Mouse (Mus musculus) layer of hippocampus, adult 2 months (tissue): ENCODE results near the gene Cfap157. TPM values are rescaled to one million over a fixed set of nuclear protein-coding genes. Genes with fewer than 3 reads are reported as not detected.

ENCODE experiments used
- DNase-seq, 2 experiments: peaks; one replicate each; pipeline ENCODE4 v3.0.0; 2022; ENCODE audit warnings: low spot score in 2 of 2
- H3K27ac ChIP-seq: fragments of 200-600 bp; 2 replicates; pipeline ENCODE4 v1.8.1; 2022
- H3K4me3 ChIP-seq: fragments of 200-600 bp; 2 replicates; pipeline ENCODE4 v1.8.1; 2022; ENCODE audit warnings: mild to moderate bottlenecking
- CTCF ChIP-seq: fragments of 200-600 bp; conservative IDR thresholded peaks from 2 replicates; pipeline ENCODE4 v1.8.1; 2022; ENCODE audit warnings: antibody characterized with exemption, mild to moderate bottlenecking, moderate library complexity
- total RNA-seq, 2 experiments: library from RNA; stranded (reverse); gene quantifications; 2 replicates each; pipeline ENCODE4 v1.2.3; 2021

The Cfap157 gene
- total RNA-seq, 2 experiments from 2014 or later, result 2.0 TPM; not detected in 1

DNA sequence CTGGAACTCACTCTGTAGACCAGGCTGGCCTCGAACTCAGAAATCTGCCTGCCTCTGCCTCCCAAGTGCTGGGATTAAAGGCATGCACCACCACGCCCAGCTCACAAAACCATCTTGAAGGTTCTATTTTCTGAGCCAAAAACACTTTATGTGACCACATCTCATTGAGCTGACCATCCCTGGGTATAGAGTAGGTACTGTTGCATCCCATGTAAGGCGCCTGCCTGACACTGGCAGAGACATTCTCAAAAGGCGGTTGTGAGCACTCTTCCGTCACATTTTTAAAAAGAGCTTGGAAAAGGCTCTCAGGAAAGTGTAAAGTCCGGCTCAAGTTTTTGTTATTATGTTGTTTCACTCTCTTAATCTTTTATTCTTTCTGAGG is 27.6 kb downstream of the Cfap157 start:
- no peak for TF ChIP-seq CTCF
- Histone ChIP-seq H3K4me3 (no peak overlapping the region; the same call in 1 of the 2 replicates), H3K27ac (no peak overlapping the region)
- no peak for DNase-seq

DNA sequence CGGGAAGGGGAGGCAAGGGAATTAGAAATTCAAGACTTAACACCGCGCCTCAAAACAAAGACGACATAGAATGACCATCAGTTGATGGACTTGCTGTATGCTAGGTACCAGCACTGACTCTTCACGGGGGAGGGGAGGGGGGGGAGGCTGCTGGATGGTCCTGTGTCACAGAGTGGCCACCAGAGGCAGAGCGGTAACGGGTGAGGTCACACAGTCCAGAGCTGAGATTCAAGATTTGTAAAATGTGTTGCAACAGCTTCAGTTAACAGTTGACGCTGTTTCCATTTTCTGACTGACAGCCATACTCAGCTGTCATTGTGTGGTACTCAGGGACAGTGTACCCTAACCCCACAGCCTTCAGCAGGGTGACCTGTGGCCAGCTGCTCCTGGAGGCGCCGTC is 32.0 kb downstream of the Cfap157 start:
- TF ChIP-seq CTCF, result no peak
- Histone ChIP-seq H3K4me3 (no peak overlapping the region), H3K27ac (no peak overlapping the region)
- no peak for DNase-seq

DNA sequence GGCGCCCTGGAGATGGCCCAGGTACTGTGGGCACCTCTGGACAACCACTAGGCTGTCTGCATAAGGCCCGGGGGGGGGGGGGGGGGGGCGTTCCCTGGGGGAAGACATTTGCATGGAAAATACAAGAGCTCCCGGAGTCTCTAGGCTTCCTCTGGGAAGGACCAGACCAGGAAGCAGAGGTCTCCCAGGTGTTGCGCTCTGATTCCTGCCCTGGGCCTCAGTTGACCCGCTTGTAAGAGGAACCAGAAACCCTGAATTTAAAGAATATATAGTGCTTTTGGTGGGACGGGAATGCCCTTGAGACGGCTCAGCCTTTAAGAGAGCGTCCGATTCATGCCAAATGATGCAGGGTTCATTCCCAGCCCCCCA is 32.6 kb downstream of the Cfap157 start:
- Histone ChIP-seq H3K4me3 (no peak overlapping the region), H3K27ac (no peak overlapping the region)
- no peak for DNase-seq
- TF ChIP-seq CTCF, result no peak

DNA sequence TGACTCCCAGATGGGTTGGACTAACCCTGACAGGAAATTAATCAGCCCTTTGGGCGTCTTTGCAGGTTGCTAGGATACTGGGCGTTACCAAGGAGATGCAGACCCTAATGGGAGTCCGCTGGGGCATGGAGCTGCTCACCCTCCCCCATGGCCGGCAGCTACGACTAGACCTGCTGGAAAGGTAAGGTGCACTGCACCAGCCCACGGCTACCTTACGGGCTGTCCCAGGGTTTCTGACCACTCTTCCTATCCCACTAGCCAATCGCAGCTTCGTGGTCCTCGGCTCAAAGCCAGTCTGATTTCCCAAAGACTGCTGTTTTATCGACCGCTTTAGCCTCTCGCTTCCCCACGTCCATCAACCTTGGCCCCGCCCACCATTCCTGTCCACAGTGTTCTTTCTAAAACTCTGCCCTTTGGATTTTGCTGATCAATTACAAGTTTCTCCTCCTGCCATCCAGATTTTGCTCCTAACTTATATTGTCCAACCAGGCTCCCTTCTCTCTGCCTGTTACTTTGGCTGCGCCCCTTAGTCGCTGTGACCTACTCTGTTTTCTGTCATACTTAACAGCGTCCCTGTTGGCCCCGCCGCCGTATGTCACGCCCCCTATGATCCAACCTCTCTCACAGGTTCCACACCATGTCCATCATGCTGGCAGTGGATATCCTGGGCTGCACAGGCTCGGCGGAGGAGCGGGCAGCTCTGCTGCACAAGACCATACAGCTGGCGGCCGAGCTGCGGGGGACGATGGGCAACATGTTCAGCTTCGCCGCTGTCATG is 33.2 kb downstream of the Cfap157 start:
- TF ChIP-seq CTCF, result no peak

DNA sequence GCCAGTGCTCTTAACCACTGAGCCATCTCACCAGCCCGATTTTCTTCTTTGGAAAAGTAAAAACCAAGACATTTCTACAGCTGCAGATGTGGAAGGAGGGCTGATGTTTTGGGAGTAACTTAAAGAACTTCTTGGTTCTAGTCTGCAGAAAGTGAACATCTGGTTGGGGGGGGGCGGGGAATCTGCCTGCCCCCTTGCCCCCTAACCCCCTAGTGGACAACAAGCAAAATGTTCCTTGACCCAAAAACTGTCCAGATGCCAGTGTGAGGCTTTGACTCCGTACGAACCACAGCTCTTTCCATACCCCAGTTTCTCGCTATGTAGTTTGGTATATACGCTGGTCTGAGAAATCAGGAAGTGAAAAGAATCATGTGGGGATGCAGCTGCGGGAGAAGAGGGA is 34.0 kb downstream of the Cfap157 start:
- peak; percentile 41 for TF ChIP-seq CTCF
- no peak overlapping the region for H3K4me3 ChIP-seq
- DNase-seq, result no peak
- no peak overlapping the region for H3K27ac ChIP-seq

More for the DNA sequence above, 33.2 kb downstream of the Cfap157 start:
- Histone ChIP-seq H3K4me3 (peak overlapping the region; percentile 13; the same call in 1 of the 2 replicates), H3K27ac (no peak overlapping the region)
- no peak for DNase-seq

DNA sequence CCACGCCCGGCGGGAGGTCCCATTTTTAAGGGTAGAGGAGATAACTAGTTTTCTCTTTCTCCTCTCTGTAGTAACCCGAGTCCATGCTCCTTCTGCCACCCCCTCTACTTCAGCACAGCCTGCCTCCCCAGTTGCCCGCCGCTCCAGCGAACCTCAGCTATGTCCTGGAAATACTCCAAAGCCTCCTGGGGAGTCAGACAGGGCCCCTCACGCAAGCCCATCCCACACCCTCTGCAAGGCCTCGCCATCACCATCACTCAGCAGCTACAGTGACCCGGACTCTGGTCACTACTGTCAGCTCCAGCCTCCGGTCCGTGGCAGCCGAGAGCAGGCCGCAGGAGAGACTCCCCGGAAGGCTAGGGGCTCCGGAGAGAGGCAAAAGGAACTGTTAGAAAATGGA is 35.1 kb downstream of the Cfap157 start:
- no peak for TF ChIP-seq CTCF
- no peak for DNase-seq

DNA sequence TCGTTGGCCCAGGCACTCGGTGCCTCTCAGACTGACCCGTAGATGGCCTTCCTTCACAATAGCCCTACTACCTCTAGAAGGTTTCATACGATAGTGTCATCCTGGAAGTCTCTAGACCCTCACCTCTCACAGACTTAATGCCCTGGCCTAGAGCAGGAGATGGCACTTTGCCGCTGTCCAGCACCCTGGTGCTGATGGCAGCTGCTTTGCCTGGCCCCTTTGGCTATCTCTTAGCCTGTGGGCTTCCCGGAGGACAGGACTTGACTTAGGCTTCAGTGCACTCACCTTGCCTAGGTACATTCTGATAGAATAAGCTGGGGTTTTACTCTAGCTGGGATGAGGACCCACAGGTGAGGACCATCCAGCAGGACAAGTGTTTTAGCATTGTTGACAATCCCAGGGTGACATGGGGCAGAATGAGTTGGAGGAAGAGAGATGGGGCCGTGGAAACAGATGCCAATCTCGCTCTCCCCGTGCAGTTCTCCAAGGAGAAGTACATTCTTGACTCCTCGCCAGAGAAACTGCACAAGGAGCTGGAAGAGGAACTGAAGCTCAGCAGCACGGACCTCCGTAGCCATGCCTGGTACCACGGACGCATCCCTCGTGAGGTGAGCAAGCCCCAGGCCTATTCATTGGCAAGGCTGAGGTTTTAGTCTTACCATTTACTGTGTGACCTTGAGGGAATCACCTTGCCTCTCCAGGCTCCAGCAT is 39.8 kb downstream of the Cfap157 start:
- DNase-seq, result no peak
- Histone ChIP-seq H3K27ac (no peak overlapping the region), H3K4me3 (no peak overlapping the region)
- TF ChIP-seq CTCF, result no peak

More for the DNA sequence above, 35.1 kb downstream of the Cfap157 start:
- Histone ChIP-seq H3K27ac (no peak overlapping the region), H3K4me3 (no peak overlapping the region)

DNA sequence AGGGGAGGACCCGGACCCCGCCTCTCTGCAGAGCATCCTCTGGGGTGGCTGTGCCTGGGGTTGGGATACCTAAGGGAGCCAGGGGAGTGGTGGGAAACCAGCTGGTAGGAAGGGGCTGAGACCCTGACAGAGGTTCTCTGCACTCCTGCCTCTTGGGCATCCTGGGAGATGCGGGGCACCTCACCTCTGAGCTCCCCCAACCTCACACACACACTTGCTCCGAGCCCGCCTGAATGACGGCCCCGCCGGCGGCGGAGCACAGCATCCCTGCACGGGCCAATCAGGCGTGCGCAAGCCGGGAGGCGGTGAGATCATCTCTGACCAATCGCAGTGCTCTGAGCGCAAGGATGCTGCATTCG is 42.1 kb downstream of the Cfap157 start:
- Histone ChIP-seq H3K4me3 (peak overlapping the region; percentile 79), H3K27ac (peak overlapping the region; percentile 88)
- TF ChIP-seq CTCF, result no peak
- DNase-seq, result peak; percentile 85 to 87

DNA sequence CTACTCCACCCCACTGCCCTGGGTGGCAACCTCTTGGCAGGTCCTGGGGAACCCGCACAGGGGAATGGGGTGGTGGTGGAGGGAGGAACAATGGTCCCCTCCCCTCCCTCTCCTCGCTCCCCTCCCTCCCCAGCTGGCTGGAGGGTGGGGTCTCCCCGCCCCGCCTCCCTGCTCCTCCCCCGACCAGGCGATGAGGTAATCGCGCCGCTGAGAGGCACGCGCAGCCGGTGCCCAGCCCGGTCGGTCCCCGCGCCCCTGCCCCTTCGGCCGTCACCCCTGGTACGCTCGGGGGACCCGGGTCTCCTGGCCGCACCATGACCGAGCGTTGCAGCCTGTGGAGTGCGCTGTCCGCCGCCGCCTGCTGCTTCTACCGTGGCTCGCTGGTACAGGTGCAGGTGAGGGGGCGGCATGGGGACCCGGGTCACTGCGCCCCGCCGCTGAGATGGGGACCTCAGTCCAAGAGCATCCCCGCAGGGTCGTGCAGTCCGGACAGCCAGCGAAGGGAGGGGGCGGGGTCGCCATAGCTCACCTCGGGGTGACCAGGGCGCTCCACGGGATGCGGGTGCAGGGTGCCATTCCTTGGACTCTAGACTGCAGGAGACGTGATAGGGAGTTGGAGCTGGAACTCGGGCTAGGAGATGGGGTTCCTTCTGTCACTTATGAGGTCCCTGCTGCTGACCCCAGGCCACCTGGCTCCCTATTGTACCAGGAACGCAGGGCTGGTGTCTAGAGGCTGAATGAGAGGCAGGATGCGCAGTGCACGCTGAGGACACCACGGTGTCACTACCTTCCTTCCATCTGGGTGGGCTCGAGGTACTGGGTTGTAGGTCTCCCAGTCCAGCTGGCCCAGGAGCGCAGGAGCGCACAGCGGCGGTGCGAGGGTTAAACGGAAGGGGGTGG is 42.7 kb downstream of the Cfap157 start:
- Histone ChIP-seq H3K27ac (peak overlapping the region; percentile 88), H3K4me3 (peak overlapping the region; percentile 79)
- no peak for TF ChIP-seq CTCF
- peak; percentile 58 to 60 for DNase-seq

DNA sequence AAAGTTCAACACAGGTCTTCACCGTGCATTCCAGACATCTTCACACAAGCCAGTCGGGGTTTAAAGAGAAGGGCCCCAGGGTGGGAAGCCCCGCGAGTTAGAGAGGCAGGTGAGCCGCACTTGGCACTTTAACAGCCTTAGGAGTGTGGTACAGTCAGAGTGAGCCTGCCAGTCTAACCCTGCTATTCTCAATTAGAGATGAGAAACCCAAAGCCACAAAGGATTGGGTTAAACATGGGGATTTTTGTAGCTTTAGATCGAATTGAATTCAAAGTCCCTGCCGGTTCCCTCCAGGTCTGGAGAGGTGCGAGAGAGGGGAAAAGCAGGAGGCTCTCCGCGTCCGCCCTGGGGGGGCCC is 43.3 kb downstream of the Cfap157 start, which contains the start of gene 6330409D20Rik:
Gene 6330409D20Rik, minus strand, starts transcription at position 101 of the 357 bp plus-strand sequence.
- TF ChIP-seq CTCF, result no peak
- H3K4me3 ChIP-seq, result peak within 1 kb of the TSS; percentile 79
- peak within 1 kb of the TSS; percentile 88 for H3K27ac ChIP-seq
- no peak for DNase-seq

DNA sequence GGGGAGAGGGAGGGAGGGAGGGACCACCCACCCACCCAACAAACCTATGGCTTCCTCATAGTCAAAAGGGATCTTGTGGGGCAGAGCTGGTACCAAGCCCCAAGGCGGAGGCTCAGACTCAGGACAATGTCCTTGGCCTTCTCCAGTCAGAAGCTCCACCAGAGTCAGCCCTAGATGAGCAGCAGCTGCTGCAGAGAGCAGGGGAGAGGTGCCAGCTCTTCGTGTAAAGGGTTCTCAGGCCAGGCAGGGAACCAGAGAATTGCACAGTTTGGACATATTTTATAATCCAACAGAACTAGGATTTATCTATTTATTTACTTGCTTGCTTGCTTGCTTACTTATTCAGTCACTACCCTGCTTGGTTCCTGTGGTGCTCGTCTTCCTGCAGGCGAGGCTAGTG is 44.9 kb downstream of the Cfap157 start:
- no peak for DNase-seq
- Histone ChIP-seq H3K27ac (no peak overlapping the region), H3K4me3 (no peak overlapping the region)
- TF ChIP-seq CTCF, result no peak

DNA sequence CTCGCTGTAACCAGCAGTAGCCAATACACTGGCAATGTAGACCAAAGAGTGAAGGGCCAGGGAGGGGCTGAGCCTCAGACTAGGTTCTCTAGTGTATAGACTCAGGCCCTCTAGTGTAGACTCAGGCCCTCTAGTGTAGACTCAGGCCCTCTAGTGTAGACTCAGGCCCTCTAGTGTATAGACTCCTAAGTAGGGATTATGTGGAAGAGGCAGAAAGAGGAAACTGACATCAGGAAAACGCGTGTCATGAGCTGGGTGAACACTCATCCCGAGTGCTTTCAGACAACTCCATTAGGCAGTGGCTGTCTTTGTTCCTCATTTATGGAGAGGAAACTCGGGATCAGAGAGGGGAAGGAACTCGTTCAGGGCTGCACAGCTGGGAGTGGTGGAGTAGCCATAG is 47.2 kb downstream of the Cfap157 start:
- Histone ChIP-seq H3K27ac (no peak overlapping the region), H3K4me3 (no peak overlapping the region)
- no peak for TF ChIP-seq CTCF
- no peak for DNase-seq

DNA sequence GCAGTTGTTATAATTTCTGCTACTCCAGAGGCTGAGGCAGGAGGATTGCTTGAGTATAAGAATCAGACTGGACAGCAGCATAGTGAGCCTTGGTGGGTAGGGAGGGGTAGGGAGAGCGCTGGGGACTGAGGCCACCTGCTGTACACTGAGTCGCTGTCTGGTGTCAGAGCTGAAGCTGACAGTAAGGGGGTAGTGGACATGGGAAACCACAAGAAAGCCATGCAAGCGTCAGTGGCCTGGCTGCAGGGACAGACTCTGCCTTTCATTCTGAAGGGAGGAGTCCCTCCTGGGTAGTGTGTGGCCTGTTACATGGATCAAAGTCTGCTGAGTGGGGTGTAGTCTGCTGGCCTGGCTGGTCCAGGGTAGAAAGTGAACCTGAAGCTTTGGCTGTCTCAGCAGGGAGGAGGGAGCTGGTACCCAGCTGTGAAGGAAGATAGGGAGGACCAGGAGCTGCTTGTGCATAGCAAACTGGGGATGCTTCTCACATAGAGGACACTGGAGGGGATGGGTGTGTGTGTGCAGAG is 47.9 kb downstream of the Cfap157 start:
- H3K4me3 ChIP-seq, result no peak overlapping the region
- no peak overlapping the region; the same call in 1 of the 2 replicates for H3K27ac ChIP-seq
- no peak for TF ChIP-seq CTCF
- no peak for DNase-seq
